ENCODE assay signal across 8 mouse cellular contexts in the genomic region with DNA sequence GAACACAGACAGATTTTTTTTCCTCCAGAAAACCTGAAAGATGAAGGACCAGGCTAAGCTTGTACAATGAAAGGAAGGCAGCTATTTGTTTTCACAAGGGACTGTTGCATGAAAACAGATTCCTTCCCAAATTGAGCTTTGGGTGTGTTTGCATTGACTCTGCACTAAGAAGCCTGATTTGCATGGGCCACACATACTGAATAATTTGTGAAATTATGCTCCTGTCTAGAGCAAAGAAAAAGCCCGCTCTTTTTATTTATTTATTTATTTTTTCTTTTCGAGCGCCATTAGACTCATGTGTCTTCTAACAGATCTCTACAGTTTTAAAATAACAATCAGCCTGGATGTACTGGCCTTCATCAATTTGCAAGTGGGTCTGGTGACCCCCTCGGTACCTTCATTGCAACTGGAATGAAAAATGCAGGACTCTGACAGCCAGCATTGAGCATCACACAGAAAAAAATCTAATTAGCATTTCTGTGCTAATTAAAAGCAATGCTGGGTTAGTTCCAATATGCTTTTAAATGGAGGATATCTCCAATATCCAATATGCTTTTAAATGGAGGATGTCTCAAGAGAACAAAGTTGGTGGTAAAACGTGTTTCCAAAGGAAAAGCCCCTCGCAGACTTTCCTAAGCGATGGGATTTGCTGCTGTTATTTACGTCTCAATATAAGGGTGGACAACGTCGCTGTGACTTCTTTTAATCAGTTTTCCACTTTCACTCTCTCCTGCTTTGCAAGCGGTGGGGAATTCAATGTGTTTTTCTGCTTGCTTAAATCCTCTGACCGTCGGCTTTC.
DNase-seq lines count a peak whose midpoint lies in the region; ATAC-seq lines count a peak whose summit lies in the region.
"Had no signal": no experiment of that assay in that cellular context is flagged by ENCODE, and none has a peak within 500 bp of the region (broad histone marks: within the 10 kb centered on the region; RNA-seq: fewer than 3 reads in every experiment).

No protein-coding gene starts in this region.

- H3K4me2 ChIP-seq in embryonic facial prominence, embryonic 11.5 days (ENCODE audit: low read depth, low read length): no peak overlapping the region
- peak overlapping the region; percentile 34 for H3K4me2 ChIP-seq in hindbrain, embryonic 14.5 days (replicated peaks)
- peak overlapping the region; percentile 35 for H3K4me2 ChIP-seq in midbrain, embryonic 16.5 days (ENCODE audit: low read length)
- H3K4me2 ChIP-seq: liver, embryonic 12.5 days had no signal

- H3K27ac ChIP-seq in embryonic facial prominence, embryonic 11.5 days (replicated peaks; ENCODE audit: low read depth, low read length): peak overlapping the region; percentile 16; the same call in 1 of the 2 replicates
- H3K27ac ChIP-seq in hindbrain, embryonic 14.5 days: peak overlapping the region; percentile 57; the same call in 1 of the 2 replicates
- H3K27ac ChIP-seq in midbrain, embryonic 16.5 days (ENCODE audit: low read length): peak overlapping the region; percentile 60
- H3K27ac ChIP-seq in heart, embryonic 10.5 days: no peak overlapping the region
- H3K27ac ChIP-seq: liver, embryonic 12.5 days had no signal

- H3K9me3 ChIP-seq in embryonic facial prominence, embryonic 11.5 days (replicated peaks; ENCODE audit: control insufficient read depth, low read length): no peaks in the 10 kb centered on the region
- H3K9me3 ChIP-seq in hindbrain, embryonic 14.5 days (ENCODE audit: control insufficient read depth, low read length): no peaks in the 10 kb centered on the region
- H3K9me3 ChIP-seq in midbrain, embryonic 16.5 days (replicated peaks; ENCODE audit: control insufficient read depth, low read length, poor library complexity, severe bottlenecking): no peaks in the 10 kb centered on the region
- H3K9me3 ChIP-seq in heart, embryonic 10.5 days: no peaks in the 10 kb centered on the region
- H3K9me3 ChIP-seq: liver, embryonic 12.5 days had no signal

- 30% methylated on average over 13 of the region's 13 CpGs for WGBS in embryonic facial prominence, embryonic 11.5 days
- WGBS in hindbrain, embryonic 14.5 days: 11% methylated on average over 13 of the region's 13 CpGs
- WGBS in midbrain, embryonic 16.5 days: 5% methylated on average over 13 of the region's 13 CpGs
- WGBS in heart, embryonic 10.5 days: 61% methylated on average over 13 of the region's 13 CpGs

- H3K27me3 ChIP-seq in embryonic facial prominence, embryonic 11.5 days (ENCODE audit: control insufficient read depth, insufficient read depth, low read length): no peaks in the 10 kb centered on the region
- H3K27me3 ChIP-seq in hindbrain, embryonic 14.5 days (ENCODE audit: control insufficient read depth, insufficient read depth, low read length): no peaks in the 10 kb centered on the region
- H3K27me3 ChIP-seq in midbrain, embryonic 16.5 days (ENCODE audit: control insufficient read depth, insufficient read depth, low read depth, low read length): no peaks in the 10 kb centered on the region; the same call in 1 of the 2 replicates
- no peaks in the 10 kb centered on the region for H3K27me3 ChIP-seq in heart, embryonic 10.5 days (ENCODE audit: insufficient read depth, poor library complexity, severe bottlenecking)
- H3K27me3 ChIP-seq: liver, embryonic 12.5 days had no signal

- H3K4me3 ChIP-seq in embryonic facial prominence, embryonic 11.5 days (ENCODE audit: low read depth, low read length): no peak overlapping the region
- H3K4me3 ChIP-seq in hindbrain, embryonic 14.5 days (replicated peaks; ENCODE audit: low read length): no peak overlapping the region
- H3K4me3 ChIP-seq in midbrain, embryonic 16.5 days (ENCODE audit: low read depth, low read length): no peak overlapping the region
- H3K4me3 ChIP-seq in heart, embryonic 10.5 days: no peak overlapping the region
- H3K4me3 ChIP-seq: liver, embryonic 12.5 days had no signal

- H3K36me3 ChIP-seq in embryonic facial prominence, embryonic 11.5 days (replicated peaks; ENCODE audit: control insufficient read depth, insufficient read depth, low read depth, low read length): no peaks in the 10 kb centered on the region
- H3K36me3 ChIP-seq in hindbrain, embryonic 14.5 days (replicated peaks; ENCODE audit: control insufficient read depth, insufficient read depth): no peaks in the 10 kb centered on the region
- H3K36me3 ChIP-seq in midbrain, embryonic 16.5 days (ENCODE audit: control insufficient read depth, insufficient read depth, low read length): no peaks in the 10 kb centered on the region
- no peaks in the 10 kb centered on the region for H3K36me3 ChIP-seq in heart, embryonic 10.5 days
- H3K36me3 ChIP-seq: liver, embryonic 12.5 days had no signal

- DNase-seq in brain, embryonic 18.5 days (ENCODE audit: low read depth, low spot score): peak; percentile 12
- no peak for DNase-seq in embryonic facial prominence, embryonic 11.5 days (ENCODE audit: low spot score)
- peak; percentile 36 for DNase-seq in hindbrain, embryonic 14.5 days (ENCODE audit: low spot score)
- DNase-seq in natural killer cell, adult 2 months (ENCODE audit: low spot score in 2 of 2): no peak
- no peak for DNase-seq in heart, embryonic 10.5 days (ENCODE audit: low spot score)

- H3K9ac ChIP-seq in embryonic facial prominence, embryonic 11.5 days (replicated peaks; ENCODE audit: low read length): no peak overlapping the region
- H3K9ac ChIP-seq in hindbrain, embryonic 14.5 days: no peak overlapping the region
- H3K9ac ChIP-seq in midbrain, embryonic 16.5 days (ENCODE audit: low read depth, low read length): no peak overlapping the region
- H3K9ac ChIP-seq: liver, embryonic 12.5 days had no signal

- ATAC-seq in embryonic facial prominence, embryonic 11.5 days (replicated peaks; ENCODE audit: insufficient number of reproducible peaks, low FRiP score, low TSS enrichment, low read depth): no peak
- no peak for ATAC-seq in hindbrain, embryonic 14.5 days (ENCODE audit: low FRiP score)
- 0 out of 2 replicates have a peak, but pooled peaks have one; percentile 28 for ATAC-seq in midbrain, embryonic 16.5 days
- no peak for ATAC-seq in erythroid progenitor cell, adult 5-6 weeks (replicated peaks; ENCODE audit: low FRiP score, poor library complexity, severe bottlenecking)
- ATAC-seq: liver, embryonic 12.5 days had no signal

- no peaks in the 10 kb centered on the region for H3K4me1 ChIP-seq in embryonic facial prominence, embryonic 11.5 days (ENCODE audit: control insufficient read depth, insufficient read depth, low read length)
- H3K4me1 ChIP-seq in hindbrain, embryonic 14.5 days (replicated peaks; ENCODE audit: control insufficient read depth, insufficient read depth, low read length): peaks cover 20% of the 10 kb centered on the region
- H3K4me1 ChIP-seq in midbrain, embryonic 16.5 days (ENCODE audit: control insufficient read depth, insufficient read depth, low read length): peaks cover 17% of the 10 kb centered on the region
- no peaks in the 10 kb centered on the region for H3K4me1 ChIP-seq in heart, embryonic 10.5 days
- H3K4me1 ChIP-seq: liver, embryonic 12.5 days had no signal

Comparison
In these comparisons a context has a peak if more than half of its experiments do, and no peak if none do; other contexts are left out.
1. DNase-seq: peak in brain, embryonic 18.5 days (single experiment) and hindbrain, embryonic 14.5 days (single experiment); none in embryonic facial prominence, embryonic 11.5 days (single experiment), natural killer cell, adult 2 months (0 of 2) and heart, embryonic 10.5 days (single experiment).